Mouse (Mus musculus) testis, adult 2 months (tissue): ENCODE measurements around the gene Tenm4.

Experiments
- CTCF ChIP-seq: fragments of 200-500 bp; IDR thresholded peaks from 2 replicates; pipeline ENCODE4 v1.5.1; 2012; ENCODE audit warnings: low read depth, mild to moderate bottlenecking, inconsistent platforms, low read length, moderate library complexity; ENCODE audit not compliant: control insufficient read depth, insufficient read depth, insufficient replicate concordance
- POLR2A ChIP-seq: fragments of 200-500 bp; IDR thresholded peaks from 2 replicates; pipeline ENCODE4 v1.6.1; 2012; ENCODE audit warnings: low read depth, mild to moderate bottlenecking, inconsistent platforms, low read length, moderate library complexity; ENCODE audit not compliant: control insufficient read depth

DNA sequence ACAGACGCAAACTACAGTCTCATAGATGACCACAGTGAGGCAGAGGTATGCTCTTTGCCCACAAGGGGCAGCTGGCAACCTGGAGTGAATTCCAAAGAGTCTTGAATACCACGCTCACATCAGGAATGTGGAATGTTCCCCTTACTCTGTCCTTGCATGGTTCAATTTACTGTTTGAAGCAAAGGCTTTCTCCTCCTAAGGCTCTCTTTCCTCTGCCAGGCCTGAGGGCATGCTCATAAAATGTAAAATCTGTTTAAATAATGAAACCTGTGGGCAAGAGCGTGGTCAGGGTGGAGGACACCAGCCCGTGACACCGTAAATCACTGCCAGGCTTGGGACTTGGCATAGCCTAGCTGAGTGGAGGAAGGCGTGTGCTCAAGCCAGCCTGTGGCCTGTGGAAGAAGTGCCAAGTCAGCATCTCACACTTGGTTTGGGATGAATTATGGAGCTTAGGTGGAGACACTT, 34.5 kb upstream of the Tenm4 start:
- TF ChIP-seq CTCF: no peak
- TF ChIP-seq POLR2A: no peak
